Mouse (Mus musculus): ENCODE results near the gene Pcmt1.

Pcmt1 gene

DNA sequence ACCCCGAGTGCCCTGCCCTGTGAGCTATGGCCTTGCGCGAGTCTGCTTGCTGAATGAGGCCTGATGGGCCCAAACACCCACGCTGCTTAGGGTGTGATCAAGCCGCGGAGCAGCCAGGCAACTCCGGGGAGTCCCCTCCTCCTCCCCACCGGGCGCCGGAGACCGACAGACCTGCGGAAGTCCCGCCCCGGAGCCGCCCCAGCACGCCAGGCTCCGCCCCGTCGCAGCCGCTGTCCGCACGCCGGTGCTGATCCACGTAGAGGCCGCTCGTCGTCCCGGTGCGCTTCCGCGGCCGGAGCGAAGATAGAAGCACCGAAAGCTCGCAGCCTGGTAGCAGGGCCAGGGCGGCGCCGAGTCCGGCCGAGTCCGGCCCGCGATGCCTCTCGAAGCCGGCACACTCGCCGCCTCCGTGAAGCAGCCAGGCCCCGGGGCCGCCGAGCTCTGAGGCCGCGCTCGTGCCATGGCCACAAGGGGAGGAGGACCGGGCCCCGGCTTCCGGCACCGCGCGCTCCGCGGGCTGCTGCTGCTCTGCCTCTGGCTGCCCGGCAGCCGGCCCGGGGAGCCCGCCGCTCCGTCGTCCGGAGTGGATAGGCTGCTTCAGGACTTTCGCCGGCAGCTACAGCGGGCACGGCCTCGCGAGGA is 91.2 kb downstream of the Pcmt1 start, which contains the start of gene Lrp11:
TSS of gene Lrp11 (plus strand) at position 209 of the 642 bp plus-strand sequence.
- DNase-seq (ENCODE audit: low spot score): peak; percentile 93

DNA sequence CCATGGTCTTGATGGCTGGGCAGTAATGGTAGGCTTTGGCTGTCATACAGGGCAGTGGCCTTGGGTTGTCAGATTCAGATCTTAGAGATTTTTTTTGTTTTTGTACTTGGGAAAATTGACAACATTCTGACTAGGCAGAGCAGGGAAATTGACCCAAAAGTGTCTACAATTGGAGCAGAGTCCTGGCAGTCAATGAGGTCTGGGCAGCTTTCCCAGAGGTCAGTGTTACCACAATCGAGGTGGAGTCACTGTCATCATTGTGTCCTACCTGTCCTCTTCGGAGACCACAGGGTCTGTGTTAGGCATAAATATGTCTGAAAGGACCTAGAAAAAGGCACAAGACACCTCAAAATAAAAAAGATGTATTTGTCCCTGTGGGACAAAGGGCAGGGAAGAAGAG is 94.2 kb downstream of the Pcmt1 start:
- no peak for DNase-seq (ENCODE audit: low spot score)

DNA sequence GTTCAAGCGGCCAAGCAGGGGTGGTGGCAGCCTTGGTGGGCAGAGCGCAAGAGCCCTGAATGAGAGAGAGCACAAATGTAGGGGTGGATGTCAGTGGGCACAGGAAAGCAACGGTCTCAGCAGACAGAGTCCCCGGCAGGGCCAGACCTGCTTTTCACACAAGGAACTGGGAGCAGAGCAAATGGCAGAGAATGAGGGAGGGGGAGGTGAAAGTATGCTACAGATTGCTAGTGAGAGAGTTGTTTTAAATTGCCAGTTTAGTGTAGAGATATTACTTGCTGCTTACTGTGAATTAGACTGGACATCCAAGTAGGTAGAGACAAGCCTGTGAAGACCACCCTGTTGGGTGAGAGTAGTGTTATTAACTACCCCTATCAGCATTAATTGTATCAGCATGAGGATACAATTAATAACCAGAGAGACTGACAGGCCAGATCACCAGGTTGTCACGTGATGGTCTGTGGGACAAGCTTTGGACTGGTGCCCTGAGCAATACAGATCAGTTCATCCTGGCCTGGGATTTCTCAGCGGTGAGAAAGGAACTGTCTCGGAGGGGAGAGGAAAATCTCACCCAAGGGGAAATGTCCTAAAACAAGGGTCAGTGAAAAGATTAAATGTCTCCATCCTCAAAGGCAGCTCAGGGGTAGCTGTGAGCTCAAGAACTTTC is 97.9 kb downstream of the Pcmt1 start:
- no peak for DNase-seq (ENCODE audit: low spot score)

DNA sequence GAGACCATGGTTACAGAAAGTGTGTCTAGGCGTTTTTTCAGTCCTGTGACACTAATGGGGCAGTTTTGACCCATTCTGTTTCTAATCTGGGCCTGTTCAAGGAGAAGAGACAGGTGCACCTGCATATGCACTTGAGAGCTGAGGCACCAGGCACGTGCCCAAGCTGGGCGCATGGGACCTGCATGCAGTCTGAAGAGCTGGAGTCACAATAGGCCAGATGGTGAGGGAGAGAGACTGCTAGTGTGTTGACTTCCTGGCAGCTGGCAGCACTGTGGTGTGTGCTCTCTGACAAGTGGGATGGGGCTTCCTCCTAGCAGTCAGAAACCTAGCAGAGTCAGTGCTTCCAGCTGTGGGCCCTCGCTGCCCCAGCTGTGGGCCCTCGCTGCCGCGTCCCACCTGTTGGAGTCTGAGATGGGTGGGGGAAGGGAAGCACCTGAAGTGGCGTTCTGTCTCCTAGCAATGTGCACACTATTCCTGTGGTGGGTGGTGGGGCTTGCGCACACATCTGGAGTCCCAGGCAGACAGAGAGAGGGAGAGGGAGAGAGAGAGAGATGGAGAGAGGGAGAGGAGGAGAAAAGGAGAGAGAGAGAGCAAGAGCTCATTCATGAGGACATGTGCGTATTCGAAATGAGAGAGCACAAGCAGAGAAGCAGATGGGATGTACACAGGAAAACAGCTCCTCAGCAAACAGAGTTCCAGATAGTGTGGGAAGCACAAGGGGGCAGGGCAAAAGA is 98.6 kb downstream of the Pcmt1 start:
- no peak for DNase-seq (ENCODE audit: low spot score)

DNA sequence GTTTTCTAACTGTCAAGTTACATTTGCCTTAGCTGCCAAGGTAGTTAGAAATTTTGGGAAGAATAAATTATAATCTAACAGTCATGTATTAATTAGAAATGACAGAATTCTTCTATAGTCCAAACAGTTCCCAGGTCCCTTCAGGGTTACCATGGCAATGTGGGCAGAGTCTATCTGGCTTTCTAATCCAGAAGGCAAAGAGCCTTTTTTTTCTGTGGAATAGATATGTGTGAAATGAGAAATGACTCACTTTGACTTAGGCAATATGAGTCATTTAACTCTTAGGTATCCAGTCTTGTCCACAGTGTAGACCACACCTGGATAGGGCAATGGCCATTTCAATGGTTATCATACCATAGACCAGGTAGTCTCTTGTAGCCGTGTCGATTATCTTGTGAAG is 99.5 kb downstream of the Pcmt1 start:
- no peak for DNase-seq (ENCODE audit: low spot score)
